Mouse (Mus musculus) ES-Bruce4 (cell line): ENCODE data around the gene Csf1.

ENCODE experiments used
- CTCF ChIP-seq: IDR thresholded peaks from one replicate; pipeline ENCODE4 v1.8.1; 2011; ENCODE audit warnings: low read depth, low read length
- EP300 ChIP-seq: IDR thresholded peaks from 2 replicates; pipeline ENCODE4 v1.6.1; 2011; ENCODE audit warnings: low read depth, low read length; ENCODE audit not compliant: insufficient read depth
- POLR2A ChIP-seq: IDR thresholded peaks from one replicate; pipeline ENCODE4 v1.8.1; 2011; ENCODE audit warnings: low read length; ENCODE audit not compliant: insufficient read depth

GRCm38 (mm10) chr3:107798946-107799345 is 38.7 kb upstream of the Csf1 start:
- no peak for TF ChIP-seq CTCF
- TF ChIP-seq POLR2A, result no peak
- no peak for TF ChIP-seq EP300
